Comparison of ENCODE assay signal across 29 mouse cellular contexts in genomic region chr12:89854355-89854754, GRCm38 (mm10).
A peak's percentile ranks its signal among the peaks of the same experiment; 100 is the strongest.
DNase-seq lines count a peak whose midpoint lies in the region; ATAC-seq lines count a peak whose summit lies in the region.
"Had no signal": no experiment of that assay in that cellular context is flagged by ENCODE, and none has a peak within 500 bp of the region (broad histone marks: within the 10 kb centered on the region; RNA-seq: fewer than 3 reads in every experiment).

No protein-coding gene starts in this region.

- no peak overlapping the region for H3K4me3 ChIP-seq in limb, embryonic 11.5 days (ENCODE audit: low read depth, low read length)
- no peak overlapping the region for H3K4me3 ChIP-seq in limb, embryonic 10.5 days
- H3K4me3 ChIP-seq in forebrain, embryonic 12.5 days (replicated peaks), result no peak overlapping the region
- no peak overlapping the region for H3K4me3 ChIP-seq in limb, embryonic 13.5 days
- H3K4me3 ChIP-seq: embryonic facial prominence, embryonic 12.5 days; erythroblast, embryonic 14.5 days; heart, embryonic 12.5 days; hindbrain, embryonic 15.5 days; intestine, embryonic 15.5 days; liver, embryonic 13.5 days; midbrain, embryonic 12.5 days had no signal

- peak; percentile 9 for DNase-seq in embryo, embryonic 11 days
- DNase-seq in embryo, embryonic 10 days (ENCODE audit: low spot score), result no peak
- no peak for DNase-seq in limb, embryonic 11.5 days (ENCODE audit: low spot score)
- no peak for DNase-seq in limb, embryonic 10.5 days (ENCODE audit: low spot score)
- no peak for DNase-seq in gastrocnemius, postnatal 10 days
- no peak for DNase-seq in adrenal gland, postnatal 14 days
- DNase-seq: adrenal gland, postnatal 25 days; cerebellum, adult 11 months; cerebellum, adult 9-11 months; gastrocnemius, postnatal 25 days; heart, adult 18-20 months; heart, postnatal 10 days; kidney, adult 8-10 months; kidney, postnatal 10 days; left cerebral cortex, postnatal 4 days; liver, embryonic 13.5 days; lung, adult 2 months; lung, postnatal 14 days; retina, postnatal 1 day; right cerebral cortex, postnatal 25 days; spleen, adult 18-20 months had no signal

- no peak overlapping the region for H3K9ac ChIP-seq in limb, embryonic 11.5 days (ENCODE audit: low read length)
- H3K9ac ChIP-seq in forebrain, embryonic 12.5 days, result no peak overlapping the region
- no peak overlapping the region for H3K9ac ChIP-seq in limb, embryonic 13.5 days
- H3K9ac ChIP-seq: embryonic facial prominence, embryonic 12.5 days; heart, embryonic 12.5 days; hindbrain, embryonic 15.5 days; intestine, embryonic 15.5 days; liver, embryonic 13.5 days; midbrain, embryonic 12.5 days had no signal

- no peak overlapping the region for H3K27ac ChIP-seq in limb, embryonic 11.5 days (replicated peaks; ENCODE audit: low read depth, low read length)
- H3K27ac ChIP-seq in limb, embryonic 10.5 days, result no peak overlapping the region
- peak overlapping the region; percentile 44; the same call in 1 of the 2 replicates for H3K27ac ChIP-seq in forebrain, embryonic 12.5 days
- no peak overlapping the region for H3K27ac ChIP-seq in limb, embryonic 13.5 days
- H3K27ac ChIP-seq: embryonic facial prominence, embryonic 12.5 days; hindbrain, embryonic 15.5 days; intestine, embryonic 15.5 days; liver, embryonic 13.5 days; midbrain, embryonic 12.5 days had no signal

- no peaks in the 10 kb centered on the region for H3K36me3 ChIP-seq in limb, embryonic 11.5 days (ENCODE audit: control insufficient read depth, insufficient read depth, low read length)
- H3K36me3 ChIP-seq in limb, embryonic 10.5 days, result no peaks in the 10 kb centered on the region
- no peaks in the 10 kb centered on the region for H3K36me3 ChIP-seq in forebrain, embryonic 12.5 days (replicated peaks)
- H3K36me3 ChIP-seq in limb, embryonic 13.5 days, result no peaks in the 10 kb centered on the region
- H3K36me3 ChIP-seq: embryonic facial prominence, embryonic 12.5 days; heart, embryonic 12.5 days; hindbrain, embryonic 15.5 days; intestine, embryonic 15.5 days; liver, embryonic 13.5 days; midbrain, embryonic 12.5 days had no signal

- ATAC-seq in limb, embryonic 11.5 days (ENCODE audit: insufficient number of reproducible peaks, low FRiP score, low TSS enrichment, low read depth), result peak; percentile 47; the same call in 1 of the 2 replicates
- ATAC-seq in forebrain, embryonic 12.5 days (ENCODE audit: low FRiP score), result peak; percentile 55; the same call in 1 of the 2 replicates
- no peak for ATAC-seq in limb, embryonic 13.5 days (ENCODE audit: low FRiP score, low read depth)
- ATAC-seq: intestine, embryonic 15.5 days had no signal

- no peak overlapping the region for H3K4me2 ChIP-seq in limb, embryonic 11.5 days (ENCODE audit: low read depth, severe bottlenecking)
- peak overlapping the region; percentile 22 for H3K4me2 ChIP-seq in forebrain, embryonic 12.5 days
- H3K4me2 ChIP-seq in limb, embryonic 13.5 days (replicated peaks), result peak overlapping the region; percentile 21; the same call in 1 of the 2 replicates
- H3K4me2 ChIP-seq: embryonic facial prominence, embryonic 12.5 days; heart, embryonic 12.5 days; hindbrain, embryonic 15.5 days; intestine, embryonic 15.5 days; liver, embryonic 13.5 days; midbrain, embryonic 12.5 days had no signal

- WGBS in limb, embryonic 11.5 days, result 18% methylated on average over 4 of the region's 4 CpGs
- 41% methylated on average over 4 of the region's 4 CpGs for WGBS in limb, embryonic 10.5 days
- 9% methylated on average over 4 of the region's 4 CpGs for WGBS in forebrain, embryonic 12.5 days
- 15% methylated on average over 4 of the region's 4 CpGs for WGBS in limb, embryonic 13.5 days

- H3K4me1 ChIP-seq in limb, embryonic 11.5 days (ENCODE audit: control insufficient read depth, insufficient read depth, low read length), result no peaks in the 10 kb centered on the region
- H3K4me1 ChIP-seq in limb, embryonic 10.5 days, result peaks cover 16% of the 10 kb centered on the region
- peaks cover 17% of the 10 kb centered on the region for H3K4me1 ChIP-seq in forebrain, embryonic 12.5 days
- H3K4me1 ChIP-seq in limb, embryonic 13.5 days, result no peaks in the 10 kb centered on the region; the same call in 1 of the 2 replicates
- H3K4me1 ChIP-seq: embryonic facial prominence, embryonic 12.5 days; heart, embryonic 12.5 days; intestine, embryonic 15.5 days; liver, embryonic 13.5 days had no signal

- no peaks in the 10 kb centered on the region for H3K9me3 ChIP-seq in limb, embryonic 11.5 days (ENCODE audit: control insufficient read depth, low read length)
- no peaks in the 10 kb centered on the region for H3K9me3 ChIP-seq in limb, embryonic 10.5 days (replicated peaks)
- no peaks in the 10 kb centered on the region for H3K9me3 ChIP-seq in forebrain, embryonic 12.5 days
- no peaks in the 10 kb centered on the region for H3K9me3 ChIP-seq in limb, embryonic 13.5 days
- H3K9me3 ChIP-seq: embryonic facial prominence, embryonic 12.5 days; heart, embryonic 12.5 days; hindbrain, embryonic 15.5 days; intestine, embryonic 15.5 days; liver, embryonic 13.5 days; midbrain, embryonic 12.5 days had no signal

- H3K27me3 ChIP-seq in limb, embryonic 11.5 days (ENCODE audit: control insufficient read depth, insufficient read depth, low read length), result no peaks in the 10 kb centered on the region
- H3K27me3 ChIP-seq in limb, embryonic 10.5 days (ENCODE audit: low read depth, poor library complexity, severe bottlenecking), result no peaks in the 10 kb centered on the region
- H3K27me3 ChIP-seq in forebrain, embryonic 12.5 days, result no peaks in the 10 kb centered on the region
- H3K27me3 ChIP-seq in limb, embryonic 13.5 days, result no peaks in the 10 kb centered on the region
- H3K27me3 ChIP-seq: embryonic facial prominence, embryonic 12.5 days; heart, embryonic 12.5 days; hindbrain, embryonic 15.5 days; intestine, embryonic 15.5 days; liver, embryonic 13.5 days; midbrain, embryonic 12.5 days had no signal
